Mouse (Mus musculus): ENCODE results near the gene Luc7l3.

Gene Luc7l3

DNA sequence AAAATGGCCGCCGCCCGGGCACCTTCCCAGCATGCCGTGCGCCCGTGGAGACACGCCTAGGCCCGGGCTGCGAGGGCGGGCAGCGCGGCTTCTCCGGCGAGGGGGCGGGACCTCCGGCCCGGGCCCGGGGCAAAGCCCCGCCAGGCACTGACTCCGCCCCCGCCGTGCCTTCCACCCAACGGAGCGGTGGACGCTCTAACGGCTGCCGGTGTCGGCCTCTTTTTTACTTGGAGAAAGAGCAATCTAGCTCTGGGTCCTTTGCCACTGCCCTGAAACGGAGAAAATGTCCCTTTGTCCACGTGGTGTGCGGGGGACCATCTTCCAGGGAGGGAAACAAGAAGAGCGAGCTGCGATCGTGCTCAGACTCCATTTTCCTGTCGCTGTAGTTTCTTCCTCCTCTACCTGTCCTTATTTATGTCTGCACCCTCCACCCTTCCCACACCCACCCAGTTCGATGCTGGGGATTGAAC lies at the start of gene Luc7l3:
TSS of gene Luc7l3 (minus strand) at position 58 of the 470 bp plus-strand sequence.
- DNase-seq (ENCODE audit: low spot score in 2 of 2) = peak; percentile 95 to 97

DNA sequence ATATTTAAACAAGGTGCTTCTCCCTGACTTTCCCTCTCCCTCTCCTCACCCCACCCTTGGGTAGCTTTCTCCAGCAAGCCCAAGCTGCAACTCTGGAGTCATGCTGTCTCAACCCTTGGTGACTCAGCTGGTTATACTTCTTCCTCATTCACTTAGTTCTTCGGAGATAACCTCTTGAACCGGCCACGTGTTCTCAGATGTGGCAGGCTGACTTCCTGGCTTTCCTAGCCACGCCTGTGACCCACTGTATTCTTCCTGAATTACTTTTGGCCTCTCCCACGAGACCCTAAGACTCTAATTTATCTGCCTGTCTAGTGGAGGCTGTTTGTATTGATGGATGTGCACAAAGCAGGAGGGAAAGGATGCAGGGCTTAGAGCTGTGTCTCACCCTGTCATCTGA lies 49.0 kb upstream of the Luc7l3 start:
- no peak for DNase-seq (ENCODE audit: low spot score in 2 of 2)

DNA sequence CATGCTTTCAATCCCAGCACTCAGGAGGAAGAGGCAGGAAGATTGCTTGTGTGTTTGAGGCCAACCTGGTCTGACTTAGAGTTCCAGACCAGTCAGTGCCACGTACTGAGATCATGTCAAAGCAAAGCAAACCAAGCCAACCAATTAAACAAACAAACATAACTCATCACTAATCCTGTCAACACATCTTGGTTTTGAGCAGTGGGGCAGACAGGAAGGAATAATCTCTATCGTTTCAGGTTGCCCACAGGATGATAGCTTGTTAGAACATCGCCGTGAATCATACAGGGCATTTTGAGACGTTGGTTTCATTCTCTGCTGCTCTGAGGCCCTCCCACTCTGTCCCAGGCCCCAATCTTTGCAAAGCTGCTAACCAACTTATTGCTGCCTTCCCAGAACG lies 48.2 kb upstream of the Luc7l3 start:
- no peak for DNase-seq (ENCODE audit: low spot score in 2 of 2)

DNA sequence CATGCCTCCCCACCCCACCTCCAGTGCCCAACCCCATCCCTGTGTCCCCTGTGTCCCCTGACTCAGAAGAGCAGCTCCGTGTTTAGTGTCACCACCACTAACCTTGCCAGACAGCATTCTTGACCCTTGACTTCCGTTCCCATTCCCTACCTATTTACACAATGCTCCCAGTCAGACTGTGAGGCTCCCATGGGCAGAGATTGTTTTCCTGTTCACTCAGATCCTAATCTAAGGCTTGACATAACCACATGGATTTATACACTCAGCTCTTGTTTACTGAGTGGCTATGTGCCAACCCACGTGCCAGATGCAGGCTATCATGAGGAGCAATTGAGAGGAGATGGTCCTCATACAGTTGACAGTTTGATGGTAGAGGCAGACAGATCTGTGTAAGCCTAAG lies 43.6 kb upstream of the Luc7l3 start:
- DNase-seq (ENCODE audit: low spot score in 2 of 2) = no peak

DNA sequence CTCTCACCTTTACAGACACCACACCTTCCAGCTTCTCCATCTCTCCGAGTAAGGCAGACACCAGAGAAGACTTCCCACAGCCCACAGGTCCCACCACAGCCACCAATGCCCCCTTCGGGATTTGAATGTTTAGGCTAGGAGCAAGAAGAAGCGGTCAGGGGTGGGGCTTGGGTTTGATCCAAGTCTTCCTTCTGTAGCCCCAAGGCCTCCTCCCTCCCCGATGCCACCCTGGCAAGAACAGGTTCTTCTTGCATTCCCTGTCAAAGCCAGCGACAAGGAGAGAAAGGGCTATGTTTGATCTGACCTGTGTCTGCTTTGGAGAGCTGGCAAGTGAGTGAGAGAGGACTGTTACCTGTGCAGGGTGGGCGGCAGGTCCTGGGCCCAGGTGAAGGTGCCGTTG lies 41.9 kb upstream of the Luc7l3 start:
- DNase-seq (ENCODE audit: low spot score in 2 of 2) = no peak

DNA sequence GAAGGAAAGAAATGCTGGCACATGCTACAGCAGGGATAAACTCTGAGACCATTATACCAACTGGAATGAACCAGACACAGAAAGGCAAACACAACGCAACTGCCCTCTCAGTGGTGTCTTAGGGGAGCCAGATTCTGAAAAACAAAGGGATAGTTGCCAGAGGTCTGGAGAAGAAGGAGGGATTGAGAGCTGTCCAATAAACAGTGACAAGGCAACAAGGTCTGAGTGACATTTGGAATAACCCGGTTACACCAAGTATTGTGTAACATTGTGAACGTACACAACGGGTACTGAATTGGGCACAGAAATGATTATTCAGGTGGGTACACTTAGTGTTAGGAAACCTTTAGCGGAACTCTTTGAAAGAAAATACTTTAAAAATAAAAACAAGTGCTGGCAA lies 40.3 kb upstream of the Luc7l3 start:
- DNase-seq (ENCODE audit: low spot score in 2 of 2) = no peak

DNA sequence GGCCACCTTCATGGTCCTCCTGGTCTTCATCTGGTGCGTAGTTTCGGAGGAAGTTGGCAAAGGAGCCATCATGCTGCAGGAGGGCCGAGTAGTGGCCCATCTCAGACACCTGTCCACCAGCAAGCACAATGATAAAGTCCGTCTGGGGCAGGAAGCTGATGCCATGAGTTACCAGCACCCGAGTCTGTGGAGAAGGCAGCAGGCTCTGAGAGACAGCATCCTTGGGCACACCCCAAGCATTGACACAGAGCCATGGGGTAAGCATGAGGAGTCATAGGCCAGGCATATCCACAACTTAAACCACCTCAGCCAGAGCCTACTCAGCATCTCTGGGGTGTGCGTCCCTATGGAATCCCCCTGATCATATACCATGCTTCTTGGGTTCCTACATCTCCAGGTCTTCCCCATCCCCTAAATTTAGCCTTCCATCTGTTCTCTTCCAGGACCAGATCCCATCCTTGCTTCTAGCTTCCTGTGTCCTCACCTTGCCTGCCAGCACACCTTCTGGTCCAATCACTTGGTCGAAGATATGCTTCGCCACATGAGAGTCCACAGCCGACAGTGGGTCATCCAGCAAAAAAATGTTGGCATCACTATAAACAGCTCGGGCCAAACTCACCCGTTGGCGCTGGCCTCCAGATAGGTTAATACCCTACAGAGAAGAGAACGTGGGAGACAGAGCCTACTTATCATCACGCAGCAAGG lies 39.5 kb upstream of the Luc7l3 start:
- no peak for DNase-seq (ENCODE audit: low spot score in 2 of 2)

DNA sequence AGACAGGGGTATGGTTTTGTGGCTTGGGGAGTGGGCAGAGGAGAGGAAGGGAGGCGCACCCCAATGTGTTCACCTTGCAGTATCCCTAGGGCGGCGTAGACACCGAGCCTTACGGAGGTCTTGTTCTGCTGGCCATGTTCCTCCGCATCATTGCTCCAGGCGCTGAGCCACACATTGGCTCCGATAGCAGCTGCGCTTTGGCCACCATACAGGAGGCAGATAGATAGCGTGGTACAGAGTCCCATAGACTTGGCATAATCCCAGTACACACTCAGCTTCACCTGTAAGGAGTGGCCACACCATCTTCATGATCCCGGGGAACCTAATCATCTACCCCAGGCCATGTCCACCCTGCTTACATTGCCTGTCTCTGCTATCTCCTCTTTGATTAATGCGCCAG lies 37.4 kb upstream of the Luc7l3 start:
- no peak for DNase-seq (ENCODE audit: low spot score in 2 of 2)

DNA sequence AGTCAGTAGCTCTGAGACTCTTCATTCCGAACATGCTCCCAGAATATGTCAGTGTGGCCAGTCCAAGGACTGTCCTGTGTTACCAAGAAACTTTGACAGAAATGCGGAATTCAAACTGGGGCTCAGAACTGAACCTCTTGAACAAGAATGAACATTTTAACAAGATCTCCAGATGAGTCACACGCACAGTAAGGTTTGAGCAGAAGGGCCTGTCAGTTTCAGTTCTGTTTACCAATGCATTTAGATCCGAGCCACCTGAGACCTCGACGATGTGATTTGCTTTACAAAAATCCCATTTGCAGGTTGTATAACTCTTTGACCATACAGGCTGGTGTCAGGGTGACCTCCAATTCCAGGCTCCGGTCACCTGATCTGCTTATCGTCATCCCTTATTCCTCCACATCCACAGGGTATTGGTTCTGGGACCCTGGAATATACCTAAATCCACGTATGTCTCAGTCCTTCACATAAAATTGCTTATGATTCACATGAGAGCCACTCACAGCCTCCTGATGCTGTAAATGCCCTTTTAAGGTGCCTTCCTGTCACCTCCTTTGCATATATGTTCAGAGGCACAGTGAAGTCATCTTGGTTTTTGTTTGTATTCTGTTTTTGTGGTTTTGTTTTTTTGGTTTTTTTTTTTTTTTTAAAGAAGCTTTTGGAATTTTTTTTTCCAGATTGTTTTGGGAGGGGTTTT lies 33.9 kb upstream of the Luc7l3 start:
- no peak for DNase-seq (ENCODE audit: low spot score in 2 of 2)

DNA sequence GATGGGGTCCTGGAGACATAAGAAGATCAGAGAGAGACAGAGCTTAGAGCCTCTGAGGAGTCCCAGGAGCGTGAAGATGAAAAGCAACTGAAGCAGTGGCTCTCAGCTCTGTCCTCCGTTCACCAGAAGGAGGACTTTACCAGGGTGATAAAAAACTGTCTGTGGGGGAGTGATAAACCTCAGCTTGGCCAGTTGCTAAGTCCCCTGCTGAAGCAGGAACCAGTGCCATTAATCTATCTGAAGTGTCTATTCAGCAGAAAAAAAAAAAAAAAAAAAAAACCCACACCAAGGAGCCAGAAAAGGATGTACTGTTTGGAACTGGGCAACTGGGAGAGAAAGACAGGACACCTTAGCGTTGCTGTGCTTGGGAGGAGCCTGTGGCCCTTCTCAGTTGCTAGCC lies 29.3 kb upstream of the Luc7l3 start:
- DNase-seq (ENCODE audit: low spot score in 2 of 2) = no peak

DNA sequence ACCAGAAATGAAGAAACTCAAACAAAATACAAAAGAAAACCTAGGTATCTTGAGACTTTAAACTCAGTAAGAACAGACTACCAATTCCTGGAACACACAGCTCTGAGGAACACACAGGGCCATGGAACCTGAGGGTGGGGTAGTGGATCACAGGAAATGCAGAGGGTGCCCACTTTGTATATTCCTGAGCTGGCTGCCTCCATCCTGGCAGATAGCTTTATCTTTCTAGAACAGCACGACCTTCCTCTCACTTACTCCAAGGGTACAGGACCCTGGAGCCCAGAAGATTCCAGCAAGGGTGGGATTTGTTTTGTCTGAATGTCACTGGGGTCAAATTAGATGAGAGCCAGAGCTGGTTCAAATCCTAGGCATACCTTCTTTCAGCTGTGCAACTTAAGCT lies 28.5 kb upstream of the Luc7l3 start:
- no peak for DNase-seq (ENCODE audit: low spot score in 2 of 2)

DNA sequence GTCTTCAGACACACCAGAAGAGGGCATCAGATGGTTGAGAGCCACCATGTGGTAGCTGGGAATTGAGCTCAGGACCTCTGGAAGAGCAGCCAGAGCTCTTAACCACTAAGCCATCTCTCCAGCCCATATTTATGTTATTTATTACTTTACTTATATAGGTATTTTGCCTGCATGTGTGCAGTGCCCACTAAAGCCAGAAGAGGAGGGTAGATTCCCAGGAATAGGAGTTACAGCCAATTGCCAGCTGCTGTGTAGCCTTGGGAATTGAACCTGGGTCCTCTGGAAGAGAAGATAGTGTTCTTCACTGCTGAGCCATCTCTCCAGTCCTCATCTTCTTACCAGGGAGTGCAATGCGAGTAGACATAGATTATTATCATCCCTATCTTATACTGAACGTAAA lies 28.1 kb upstream of the Luc7l3 start:
- no peak for DNase-seq (ENCODE audit: low spot score in 2 of 2)

DNA sequence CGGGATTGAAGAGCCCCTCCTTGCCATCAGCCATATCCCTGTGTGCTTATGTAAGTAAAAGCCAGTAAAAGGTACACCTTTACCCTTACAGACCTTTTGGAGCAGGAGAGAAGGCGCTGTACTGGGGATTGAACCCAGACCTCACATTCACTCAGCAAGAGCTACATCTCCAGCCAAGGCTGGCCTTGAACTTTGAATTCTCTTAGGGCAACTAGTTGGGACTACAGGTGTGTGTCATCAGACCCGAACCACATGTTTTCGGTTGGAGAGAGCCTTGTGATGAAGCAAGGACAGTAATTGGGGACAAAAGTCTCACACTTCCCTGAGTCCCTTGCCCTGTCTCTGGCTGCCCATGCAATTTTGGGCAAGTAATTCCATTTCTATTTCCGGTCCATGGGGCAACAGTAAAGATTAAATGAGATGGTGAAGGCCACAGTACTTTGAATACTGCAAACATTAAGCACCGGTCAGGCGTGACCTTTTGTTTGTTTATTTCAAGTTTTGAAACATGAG lies 25.3 kb upstream of the Luc7l3 start:
- no peak for DNase-seq (ENCODE audit: low spot score in 2 of 2)

DNA sequence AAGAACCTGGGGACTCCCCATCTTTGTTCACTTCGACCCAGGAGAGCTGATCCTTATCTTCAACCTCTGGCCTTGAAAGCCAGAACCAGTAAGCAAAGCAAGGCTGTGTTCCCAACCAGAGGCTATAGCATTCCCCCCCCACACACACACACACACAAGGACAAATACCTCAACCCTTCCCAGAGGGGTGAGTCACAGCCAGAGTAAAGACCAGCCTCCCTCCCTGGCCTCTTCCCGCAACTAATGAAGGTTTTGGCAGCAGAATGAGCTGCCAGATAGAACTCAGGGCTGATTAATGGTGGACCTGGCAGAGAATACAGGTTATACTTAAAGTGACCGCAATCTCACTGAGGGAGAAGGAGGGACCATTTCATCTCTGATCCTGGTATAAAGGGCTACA lies 24.8 kb upstream of the Luc7l3 start:
- no peak for DNase-seq (ENCODE audit: low spot score in 2 of 2)

DNA sequence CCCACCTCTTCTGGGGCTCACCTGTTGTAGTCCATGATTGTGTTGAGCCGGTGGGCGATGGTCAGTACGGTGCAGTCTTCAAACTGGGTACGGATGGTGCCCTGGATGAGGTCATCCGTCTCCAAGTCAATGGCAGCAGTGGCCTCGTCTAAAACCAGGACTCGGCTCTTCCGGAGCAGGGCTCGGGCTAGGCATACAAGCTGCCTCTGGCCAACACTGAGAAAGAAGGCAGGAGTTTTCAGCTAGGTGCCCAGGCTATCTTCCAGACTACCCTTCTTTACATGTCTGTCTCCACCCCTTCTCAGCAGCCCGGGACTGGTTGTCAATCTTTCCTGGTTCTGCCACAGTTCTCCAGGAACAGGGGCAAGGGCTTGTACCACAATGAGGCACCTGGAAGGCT lies 24.1 kb upstream of the Luc7l3 start:
- no peak for DNase-seq (ENCODE audit: low spot score in 2 of 2)

DNA sequence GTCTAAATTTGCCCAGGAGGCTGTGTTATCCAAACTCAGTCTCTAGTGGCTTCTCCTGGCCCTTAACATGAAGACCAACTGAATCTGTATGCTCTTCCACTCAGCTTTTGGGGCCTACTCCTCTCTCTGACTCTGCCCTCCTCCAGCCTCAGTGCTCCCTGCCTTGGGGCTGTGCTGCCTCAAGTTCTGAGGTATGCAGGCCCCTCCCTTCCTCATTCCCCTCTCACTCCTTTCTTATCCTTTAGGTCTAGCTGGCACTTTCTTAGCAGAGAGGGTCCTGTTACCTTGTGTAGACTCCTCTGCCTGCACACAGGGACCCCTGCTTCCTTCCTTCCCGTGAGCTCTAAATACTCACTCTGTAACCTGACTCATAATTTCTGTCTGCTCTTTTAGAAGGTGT lies 22.7 kb upstream of the Luc7l3 start:
- no peak for DNase-seq (ENCODE audit: low spot score in 2 of 2)

DNA sequence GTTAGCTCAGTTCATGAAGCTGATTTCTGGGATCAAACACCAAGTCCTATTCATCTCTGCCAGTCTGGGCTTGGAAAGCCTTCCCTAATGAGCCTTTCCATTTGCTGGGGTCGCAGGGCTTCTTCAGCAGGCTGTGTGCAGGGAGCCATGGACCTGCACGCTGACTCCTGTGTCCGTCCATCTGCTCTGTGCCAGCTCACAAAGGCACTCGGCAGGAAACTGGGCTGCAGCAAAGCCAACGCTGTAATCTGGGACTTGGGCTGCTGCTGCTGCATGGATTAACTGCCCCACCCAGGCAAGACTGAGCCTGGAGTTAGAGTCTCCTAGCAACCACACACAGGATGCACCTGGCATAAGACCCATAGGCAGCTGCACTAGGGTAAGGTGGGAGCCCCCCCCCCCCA lies 22.2 kb upstream of the Luc7l3 start:
- DNase-seq (ENCODE audit: low spot score in 2 of 2) = no peak

DNA sequence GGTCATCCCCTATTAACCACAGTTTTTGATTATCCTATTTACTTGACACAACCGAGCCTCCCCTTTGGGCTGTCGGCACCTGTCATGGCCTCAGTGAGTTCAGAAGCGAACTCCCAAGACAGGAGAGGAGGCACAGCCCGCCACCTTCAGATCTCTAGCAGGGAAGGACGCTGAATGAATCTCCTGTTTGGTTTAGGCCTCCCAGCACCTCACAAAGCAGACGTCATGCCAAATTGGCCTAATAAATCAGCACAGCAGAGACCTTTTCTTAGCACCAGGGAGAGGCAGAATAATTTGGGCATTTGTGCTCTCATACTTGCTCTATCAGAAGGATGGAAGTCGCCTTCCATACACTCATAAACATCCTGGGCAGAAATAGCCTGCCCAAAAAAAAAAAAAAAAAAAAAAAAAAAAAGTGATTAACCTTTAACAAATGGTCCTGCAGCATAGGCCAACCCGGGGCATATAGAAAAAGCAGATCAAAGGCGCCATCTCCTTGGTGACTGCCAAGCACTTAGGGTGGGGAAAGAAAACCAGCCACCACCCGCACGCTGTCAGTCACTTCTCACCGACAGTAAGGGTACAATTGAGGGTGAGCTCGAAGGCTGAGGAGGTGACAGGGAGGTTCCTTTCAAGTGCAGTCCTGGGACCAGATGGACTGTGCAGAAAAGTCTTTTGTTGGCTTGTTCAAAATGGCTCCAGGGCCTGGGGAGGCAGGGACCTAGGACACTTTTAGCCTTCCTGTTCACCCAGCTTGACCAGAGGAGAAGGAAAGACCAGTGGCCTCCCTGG lies 20.5 kb upstream of the Luc7l3 start:
- DNase-seq (ENCODE audit: low spot score in 2 of 2) = no peak

DNA sequence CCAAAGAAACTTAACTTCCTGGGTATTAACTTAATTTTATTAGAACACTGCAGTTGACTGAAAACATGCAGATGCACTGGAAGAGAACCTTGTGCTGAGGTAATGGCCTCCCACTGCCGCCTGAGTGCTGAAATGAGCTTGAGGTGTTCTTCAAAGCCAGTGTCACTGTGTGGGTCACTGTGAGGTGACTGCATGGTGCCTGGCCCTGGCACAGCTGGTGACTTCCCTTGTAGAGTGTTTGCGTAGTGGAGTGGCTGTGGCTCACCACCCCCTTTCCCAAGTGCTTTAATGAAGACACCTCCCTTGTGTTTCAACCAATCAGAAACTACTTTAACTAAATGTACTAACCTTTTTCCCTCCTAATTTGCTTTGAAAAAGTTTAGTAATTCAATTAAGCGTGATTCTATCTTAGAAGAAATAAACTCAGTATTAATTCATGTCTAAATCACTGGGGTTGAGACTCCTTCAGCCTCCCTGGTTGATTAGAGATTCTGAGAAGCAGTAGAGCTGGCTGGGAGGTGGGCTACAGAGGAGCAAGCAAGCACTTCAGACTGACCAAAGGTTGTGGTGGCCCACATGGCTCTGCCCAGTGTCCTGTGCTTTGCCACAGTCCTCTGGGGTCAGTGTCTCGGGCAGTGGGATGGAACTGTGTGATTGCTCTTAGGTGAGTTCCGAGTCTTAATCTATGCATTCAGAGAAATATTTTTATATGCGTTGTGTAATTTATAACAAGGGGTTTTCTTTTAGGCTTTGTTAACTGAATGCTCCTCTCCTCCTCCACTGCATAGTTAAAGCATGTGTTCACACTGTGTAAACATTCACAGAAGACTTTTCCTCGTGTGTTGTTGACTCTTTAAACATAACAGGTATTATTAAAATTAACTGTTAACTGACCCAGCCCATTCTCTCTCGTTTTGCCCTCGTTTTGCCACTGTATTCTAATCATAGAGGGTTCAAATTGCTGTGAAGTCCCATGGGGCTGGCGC lies 19.5 kb upstream of the Luc7l3 start:
- no peak for DNase-seq (ENCODE audit: low spot score in 2 of 2)

DNA sequence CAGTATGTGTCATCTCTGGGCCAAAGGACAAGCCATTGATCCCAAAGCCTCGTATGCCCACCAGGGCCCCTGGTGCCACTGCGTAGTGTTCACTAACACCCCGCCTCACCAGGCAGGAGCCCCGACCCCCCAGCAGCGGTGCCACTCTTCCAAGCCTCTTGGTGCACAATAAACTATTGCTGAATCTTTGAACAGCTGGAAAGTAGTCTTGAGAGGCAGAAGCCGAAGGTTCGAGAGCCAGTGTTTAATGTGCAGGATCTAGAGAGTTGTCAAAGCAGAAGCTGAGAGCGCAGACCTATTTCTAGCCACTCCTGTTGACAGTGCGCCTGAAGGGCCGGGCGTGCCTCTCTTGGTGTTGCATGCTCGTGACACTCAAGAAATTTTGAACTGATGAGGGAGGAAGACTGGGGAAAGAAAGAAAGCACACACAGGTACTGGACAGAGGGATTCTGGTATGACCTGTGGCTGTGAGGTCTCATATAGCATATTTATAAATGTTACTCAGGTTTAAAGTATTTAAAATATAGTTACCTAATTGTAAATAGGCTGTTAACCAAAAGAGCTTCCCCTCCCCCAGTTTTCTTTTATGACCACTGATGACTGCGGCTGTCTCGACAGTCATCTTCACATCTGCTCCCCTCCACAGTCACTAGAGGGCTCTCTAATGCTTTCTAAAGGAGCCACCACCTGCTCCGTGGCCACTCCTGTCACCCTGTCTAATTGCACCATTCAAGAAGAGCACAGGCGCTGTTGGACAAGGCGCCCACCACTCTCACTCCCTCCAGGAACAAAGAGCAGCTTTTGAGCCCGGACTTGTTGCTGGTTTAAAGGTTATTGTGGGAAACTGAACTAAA lies 18.2 kb upstream of the Luc7l3 start:
- DNase-seq (ENCODE audit: low spot score in 2 of 2) = peak; percentile 43 to 71
